Mouse (Mus musculus) cerebellum, postnatal 10 days (tissue): ENCODE results near the gene Ranbp9.
"Not testable (repeated sequence)": the region's sequence is repeated elsewhere in the genome, so short reads cannot be mapped to it uniquely, and the experiment has no call there.

ENCODE experiments used
- DNase-seq, 2 experiments: peaks; one replicate each; pipeline ENCODE4 v3.0.0; 2021; ENCODE audit warnings: mixed read lengths in 2 of 2

Ranbp9 gene

DNA sequence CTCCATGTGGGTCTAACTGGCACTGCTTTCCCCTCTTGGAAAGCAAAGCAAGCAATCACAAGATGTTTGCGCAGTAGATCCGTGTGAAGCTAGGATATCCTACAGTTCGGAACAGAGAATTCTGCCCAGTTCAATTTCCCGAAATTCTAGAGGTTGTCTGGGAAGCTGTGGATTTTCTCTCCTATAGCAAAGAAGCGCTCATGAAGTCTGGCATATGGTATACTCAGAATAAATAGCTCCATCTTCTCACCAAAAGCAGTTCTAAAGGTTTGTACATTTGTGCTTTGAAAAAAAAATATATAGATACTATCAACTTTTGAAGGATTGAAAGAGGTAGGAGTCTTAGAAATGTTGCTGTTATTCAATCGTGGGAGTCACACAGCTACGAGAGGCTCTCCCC is 14.6 kb upstream of the Ranbp9 start:
- DNase-seq, result no peak

DNA sequence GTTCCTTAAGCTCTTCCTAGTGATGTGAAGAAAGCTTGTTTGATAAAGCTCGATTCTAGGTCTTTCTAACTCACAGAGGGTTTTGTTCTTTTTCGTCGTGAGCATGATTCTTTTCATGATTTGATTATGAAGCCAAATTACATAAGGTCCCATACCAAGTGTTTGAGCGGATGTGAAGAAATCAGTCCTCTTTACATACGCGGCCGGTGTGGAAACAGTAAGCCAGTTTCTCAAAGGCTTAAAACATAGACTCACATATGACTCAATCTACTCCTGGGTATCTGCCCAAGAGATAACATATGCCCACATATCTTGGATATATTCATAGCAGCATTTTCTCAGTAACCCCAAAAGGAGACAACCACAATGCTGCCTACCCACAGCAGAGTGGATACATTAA is 12.6 kb upstream of the Ranbp9 start:
- DNase-seq, result no peak

DNA sequence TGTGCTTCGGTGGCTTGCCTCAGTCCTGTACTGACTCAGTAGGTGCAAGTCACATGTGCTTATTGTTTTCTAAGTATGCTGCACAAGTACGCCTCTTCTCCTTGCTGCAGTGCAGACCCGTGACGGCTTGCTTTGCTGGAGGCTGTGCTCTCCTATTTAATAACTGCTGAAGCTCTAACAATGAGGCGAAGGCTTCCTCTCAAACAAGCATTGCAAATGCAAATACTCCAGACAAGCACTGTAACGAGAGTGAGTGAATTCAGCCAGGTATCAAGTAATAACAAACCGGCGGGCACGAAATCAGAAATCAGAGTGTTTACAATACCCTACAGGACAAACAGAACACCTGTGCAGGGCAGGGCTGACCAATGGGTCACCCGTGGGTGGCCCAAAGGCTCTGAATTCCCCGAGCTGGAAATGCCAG is 12.0 kb upstream of the Ranbp9 start:
- no peak for DNase-seq

DNA sequence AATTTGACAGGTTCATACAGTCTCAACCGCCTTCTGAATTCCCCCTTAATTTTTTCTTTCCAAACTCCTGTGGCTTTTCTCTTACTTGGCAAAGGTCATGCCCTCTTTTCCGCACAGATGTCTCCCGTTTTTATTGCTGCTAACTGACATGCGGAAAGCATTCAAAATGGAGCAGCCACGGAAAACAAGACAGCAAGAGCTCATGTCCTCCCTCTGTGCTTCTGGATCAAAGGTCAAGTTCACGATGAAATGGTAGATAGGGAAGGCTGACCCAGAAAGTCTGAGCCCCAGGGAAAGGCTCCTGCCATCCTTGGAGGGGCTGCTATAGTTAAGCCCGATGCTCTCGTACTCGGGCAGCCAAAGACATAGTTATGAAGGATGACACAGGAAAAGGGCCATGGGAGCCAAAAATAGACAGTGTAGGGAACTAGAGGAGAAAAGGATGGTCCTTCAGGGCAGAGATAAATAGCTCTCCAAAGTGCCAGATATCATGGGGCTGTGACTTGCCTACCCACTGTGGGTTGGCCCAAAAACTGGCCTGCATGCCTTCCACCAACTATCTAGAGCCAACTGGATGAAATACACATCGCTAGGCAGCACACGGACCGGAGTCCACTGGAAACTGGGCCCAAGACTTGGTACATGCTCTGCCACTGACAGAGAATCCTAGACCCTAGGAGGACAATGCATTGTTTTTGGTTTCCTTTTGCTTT is 5.6 kb upstream of the Ranbp9 start:
- DNase-seq, result peak; percentile 66 to 77

DNA sequence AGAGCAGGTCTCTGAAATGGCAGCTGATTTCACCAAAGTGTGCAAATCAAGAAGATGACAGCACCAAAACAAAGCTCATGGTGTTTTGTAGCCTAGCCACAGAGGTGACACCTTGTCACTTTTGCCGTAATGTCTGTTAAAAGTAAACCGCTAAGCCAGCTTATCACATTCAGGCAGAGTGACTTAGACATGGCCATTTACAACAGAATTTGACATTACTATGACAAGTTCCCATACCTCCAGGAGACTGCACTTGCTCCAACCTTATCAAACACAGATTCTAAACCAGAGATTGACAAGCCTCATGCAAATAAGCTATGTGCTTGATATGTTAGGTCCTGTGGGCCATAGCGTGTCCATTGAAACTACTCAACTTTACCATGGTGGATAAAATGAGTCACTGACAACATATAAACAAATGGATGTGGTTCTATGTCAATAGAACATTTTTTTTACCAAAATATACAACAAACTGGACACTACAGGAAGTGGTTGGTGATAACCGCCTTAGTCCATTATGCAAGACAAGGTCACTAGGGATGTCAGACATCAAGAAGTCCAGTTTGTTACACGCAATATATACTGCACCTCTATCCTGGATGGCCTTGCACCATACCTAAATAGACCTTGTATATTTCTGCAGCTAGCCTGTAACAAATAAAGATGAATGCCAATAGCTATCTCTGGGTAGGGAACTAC is 4.3 kb upstream of the Ranbp9 start:
- DNase-seq, result no peak

DNA sequence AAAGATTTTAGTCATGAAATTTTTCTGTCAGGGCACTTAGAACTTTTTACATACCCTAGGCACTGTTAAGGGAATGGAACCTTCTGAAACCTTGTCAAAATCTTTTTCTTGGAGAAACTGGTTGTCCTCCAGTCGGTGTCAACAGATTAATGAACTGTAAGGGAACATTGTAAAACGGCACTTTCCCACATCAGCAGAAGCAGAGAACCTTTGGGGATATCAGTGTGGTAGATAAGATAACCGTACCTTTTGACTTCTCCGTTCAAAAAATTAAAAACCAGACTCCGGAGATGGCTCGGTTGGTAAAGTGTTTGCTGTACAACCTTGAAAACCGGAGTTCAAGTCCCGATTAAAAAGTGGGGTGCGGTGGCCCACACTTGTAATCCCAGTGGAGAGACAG is 1.7 kb upstream of the Ranbp9 start:
- no peak for DNase-seq

DNA sequence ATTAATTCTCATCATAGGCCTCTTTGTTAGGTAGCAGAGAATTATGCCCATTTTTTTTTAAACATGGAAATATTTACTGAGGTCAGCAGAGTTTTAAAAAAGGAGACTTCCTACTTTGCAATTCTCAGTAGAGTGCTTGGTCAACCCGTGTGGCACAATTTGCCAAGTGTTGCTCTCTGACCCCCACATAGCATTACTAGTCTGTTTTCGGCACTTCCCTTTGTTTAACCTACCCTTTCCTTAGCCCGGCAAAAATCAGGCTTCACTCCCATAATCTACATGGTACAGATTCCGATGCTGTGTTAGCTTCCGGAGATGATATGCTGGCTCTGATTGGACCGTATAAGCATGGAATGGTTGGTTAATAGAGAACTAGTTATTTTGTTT is 770 bp upstream of the Ranbp9 start:
- DNase-seq, result no peak

DNA sequence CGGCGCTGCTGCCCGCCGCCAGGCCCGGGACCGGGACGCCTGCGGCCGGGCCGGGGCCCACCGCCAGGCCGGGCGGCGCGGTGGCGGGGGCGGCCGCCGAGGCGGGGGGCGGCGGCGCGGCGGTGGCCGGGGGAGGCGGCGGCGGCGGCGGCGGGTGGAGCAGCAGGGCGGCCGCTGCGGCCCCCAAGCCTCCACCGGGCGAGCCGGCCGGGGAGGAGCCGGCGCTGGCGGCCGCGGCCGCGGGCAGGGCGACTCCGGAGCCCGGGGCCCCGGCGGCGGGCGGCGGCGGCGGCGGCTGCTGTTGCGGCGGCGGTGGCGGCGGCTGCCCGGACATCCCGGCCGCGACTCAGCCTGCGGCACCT is 506 bp downstream of the Ranbp9 start:
- no peak for DNase-seq

DNA sequence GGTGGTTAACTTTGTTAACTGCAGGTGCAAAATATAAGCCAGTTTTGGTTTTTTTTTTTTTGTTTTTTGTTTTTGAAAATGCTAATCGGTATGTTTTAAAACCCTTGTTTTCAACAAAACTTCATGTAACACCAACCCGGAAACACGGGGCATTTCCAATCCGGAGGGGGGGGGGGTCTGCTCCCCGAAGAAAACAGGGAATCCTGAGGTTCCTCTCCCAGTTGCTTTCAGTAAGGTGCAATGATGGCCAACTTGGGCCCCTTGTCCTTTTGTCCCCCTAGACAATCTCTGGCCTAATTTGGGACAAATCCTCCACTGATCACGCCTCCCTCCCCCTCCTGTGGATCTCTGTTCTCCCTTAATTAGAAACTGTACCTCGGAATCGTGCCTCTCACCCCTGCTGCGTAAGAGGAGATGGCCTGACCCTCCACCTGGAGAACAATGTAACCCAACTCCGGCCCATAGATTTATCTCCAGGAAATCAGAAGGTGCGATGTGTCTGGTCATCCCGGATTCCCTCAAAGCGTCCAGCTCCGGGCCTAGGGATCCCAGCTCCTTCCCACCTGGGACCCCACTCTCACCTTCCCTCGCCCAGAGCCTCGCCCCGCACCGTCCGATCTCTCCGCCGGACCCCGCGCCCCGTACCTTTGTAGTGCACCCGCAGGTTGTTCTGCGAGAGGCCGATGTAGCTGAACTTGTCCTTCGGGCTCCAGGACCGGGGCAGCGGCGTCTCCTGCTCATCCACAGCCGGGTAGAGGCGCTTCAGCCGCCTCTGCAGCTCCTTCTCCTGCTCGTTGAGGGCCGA is 1.1 kb downstream of the Ranbp9 start:
- peak; percentile 60 to 67 for DNase-seq

DNA sequence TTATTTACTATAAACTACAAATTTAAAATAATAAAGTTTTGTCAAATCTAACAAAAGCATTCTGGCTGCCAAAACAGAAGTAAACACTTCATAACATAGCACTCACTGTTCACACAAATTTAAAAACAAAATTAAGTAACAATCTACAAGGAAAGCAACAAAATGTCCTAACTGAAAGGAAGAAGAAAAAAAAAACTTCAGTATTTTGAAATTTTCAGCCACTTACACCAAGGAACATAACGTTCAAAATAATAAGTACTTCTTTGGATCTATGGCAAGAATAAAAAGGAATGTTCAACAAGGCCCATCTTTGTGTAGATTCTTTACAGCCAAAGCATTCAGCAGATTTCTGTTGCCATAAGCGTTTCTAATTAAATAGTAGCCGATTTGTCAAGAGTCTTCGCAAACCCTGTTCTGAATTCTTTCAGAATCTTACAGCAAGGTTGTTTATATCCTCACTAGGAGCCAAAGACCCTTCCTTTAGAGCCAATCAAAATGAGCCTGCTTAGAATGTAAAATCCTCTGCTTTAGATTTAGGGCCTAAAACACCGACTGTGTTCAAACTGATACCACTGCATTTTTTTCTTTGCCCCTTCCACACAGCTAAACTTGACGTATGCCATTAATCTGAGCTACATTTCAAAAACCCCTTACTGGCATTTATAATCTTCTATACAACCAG is 1.9 kb downstream of the Ranbp9 start:
- no peak for DNase-seq

DNA sequence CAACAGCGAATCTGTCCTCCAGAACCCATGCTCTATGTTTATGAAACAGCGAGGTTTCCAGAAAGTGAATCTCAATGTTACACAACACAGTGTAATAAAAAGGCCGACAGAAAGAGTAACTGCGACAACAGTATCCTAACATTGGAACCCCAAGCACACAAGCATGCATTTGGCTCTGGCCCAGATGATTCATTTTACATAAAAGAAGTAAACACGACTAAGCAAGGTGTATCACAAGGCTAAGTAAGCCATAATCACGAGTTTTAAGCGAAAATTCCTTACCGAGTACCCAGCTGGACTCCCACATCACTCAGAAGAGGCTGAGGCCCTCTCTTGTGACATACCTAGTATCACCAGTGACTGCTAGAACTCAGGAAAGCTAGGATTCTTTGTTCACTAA is 2.5 kb downstream of the Ranbp9 start:
- peak in 1 of 2 experiments; percentile 34 for DNase-seq

DNA sequence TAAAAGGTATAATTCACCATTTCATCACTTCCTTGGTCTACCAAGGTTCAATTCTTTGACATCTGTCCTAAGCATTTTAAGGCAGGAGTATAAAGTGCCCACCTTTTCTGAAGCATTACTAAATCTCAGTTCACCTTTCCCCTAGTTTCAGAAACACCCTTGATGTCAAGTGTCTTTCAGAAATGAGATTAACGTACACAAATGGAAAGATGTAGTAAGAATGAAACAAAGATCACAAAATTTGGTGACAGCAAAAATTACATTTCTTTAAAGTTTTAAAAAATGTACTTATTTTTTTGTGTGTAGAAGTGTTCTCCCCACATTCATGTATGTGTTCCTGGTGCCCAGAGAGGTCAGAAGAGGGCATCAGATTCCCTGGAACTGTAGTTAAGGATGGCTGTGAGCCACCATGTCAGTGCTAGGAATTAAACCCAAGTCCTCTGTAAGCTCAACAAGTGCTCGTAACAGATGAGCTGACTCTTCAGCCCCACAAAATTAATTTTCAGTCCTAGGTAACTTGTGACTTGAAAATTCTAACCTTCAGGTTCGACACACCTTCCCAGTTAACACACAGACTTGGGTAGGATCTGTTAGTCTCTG is 3.9 kb downstream of the Ranbp9 start:
- DNase-seq, result no peak

DNA sequence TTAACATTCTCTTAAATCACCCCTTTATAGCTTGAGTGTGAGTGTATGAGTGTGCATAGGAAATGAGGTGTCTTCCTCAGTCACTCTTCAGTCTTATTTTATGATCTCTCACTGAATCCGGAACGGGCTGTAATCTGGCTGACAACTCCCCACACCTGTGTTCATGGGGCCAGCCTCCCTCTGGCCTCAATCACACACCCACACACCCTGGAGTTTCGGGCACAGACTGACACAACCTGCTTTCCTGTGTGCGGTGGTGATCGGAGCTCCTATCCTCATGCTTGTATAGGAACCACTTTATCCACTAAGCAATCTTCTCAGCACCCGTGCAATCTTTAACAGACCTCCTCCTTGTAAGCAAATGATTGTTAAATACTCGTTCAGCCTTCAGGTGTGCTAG is 4.9 kb downstream of the Ranbp9 start:
- DNase-seq, result no peak

DNA sequence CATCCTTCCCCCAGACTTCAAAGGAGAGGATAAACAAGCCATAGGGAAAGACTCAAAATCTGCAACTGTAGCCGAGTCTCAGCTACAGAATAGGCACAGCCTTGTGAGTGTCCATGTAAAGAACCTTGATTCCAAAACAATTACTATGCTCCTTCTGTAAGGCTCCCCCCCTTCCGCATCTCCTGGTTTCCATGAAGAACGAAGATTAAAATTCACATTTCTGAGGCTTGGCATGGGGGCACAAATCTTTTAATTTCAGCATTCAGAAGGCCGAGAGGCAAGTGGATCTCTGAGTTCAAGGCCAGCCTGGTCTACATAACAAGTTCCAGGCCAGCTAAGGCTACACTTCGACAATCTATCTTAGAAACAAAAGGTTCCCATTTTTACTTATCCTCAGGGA is 6.4 kb downstream of the Ranbp9 start:
- no peak for DNase-seq

DNA sequence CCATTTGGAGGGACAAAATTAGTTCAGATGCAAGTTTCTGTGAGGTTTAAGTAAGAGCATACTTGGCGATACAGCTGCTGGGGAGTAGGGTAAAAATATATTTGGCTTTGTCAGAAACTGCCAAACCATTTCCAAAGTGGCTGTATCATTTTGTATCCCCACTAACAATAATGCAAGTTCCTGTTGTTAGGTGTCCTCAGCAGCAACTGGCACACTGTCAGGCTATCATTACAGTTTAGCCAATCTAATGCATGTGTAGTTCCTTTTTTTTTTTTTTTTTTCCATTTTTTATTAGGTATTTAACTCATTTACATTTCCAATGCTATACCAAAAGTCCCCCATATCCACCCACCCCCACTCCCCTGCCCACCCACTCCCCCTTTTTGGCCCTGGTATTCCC is 9.2 kb downstream of the Ranbp9 start:
- not testable (repeated sequence) for DNase-seq

DNA sequence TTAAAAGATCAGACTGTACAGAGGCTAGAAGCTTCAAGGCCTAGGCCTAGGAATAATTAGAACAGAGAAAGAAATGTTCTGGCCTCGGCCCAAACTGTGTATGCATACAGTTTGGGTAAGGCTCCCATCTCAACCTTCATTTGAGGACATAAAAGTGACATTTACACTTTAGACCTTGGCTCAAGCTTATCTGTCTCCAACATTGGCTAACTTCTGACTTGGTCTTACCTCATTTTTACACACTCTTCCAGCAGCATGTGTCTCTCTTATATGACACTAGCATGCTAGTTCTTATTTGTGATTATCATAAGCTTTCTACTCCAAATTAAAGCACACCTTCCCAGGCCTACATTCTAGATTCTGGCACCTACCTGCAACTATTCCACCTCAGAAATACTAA is 11.5 kb downstream of the Ranbp9 start:
- DNase-seq, result no peak

DNA sequence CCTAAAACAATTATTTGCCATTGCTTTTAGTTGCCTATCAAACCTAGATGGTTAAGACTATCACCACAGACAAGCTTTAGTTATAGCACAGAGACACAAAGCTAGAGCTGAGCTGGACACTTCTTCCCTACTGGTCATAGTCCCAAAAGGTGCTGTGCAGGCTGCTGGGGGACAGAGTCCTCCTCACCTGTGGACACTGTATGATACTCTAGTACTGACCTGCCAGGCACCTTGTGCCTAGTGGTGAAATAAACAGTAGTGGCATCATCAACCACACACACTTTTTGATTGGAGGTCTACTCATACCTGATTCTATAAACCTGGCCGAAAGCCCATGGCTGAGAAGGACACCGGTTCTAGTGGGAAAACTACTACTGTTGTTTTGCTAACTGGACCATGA is 16.5 kb downstream of the Ranbp9 start:
- DNase-seq, result no peak

DNA sequence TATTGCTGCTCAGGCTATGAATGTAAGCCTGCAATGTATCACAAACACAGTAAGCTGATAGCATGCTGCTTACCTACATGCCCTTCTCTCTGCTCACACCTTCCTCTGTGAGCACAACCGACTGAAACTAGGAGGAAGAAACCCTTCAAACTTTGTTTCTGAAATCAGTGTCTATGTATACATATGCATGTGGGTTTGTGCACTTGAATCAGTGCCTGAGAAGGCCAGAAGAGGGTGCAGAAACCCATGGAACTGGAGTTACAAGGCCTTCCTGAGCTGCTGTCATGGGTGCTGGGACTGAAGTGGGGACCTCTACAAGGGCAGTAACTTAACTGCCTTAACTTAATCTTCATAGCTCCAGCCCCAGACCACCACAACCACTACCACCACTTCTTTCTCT is 23.9 kb downstream of the Ranbp9 start:
- no peak for DNase-seq

DNA sequence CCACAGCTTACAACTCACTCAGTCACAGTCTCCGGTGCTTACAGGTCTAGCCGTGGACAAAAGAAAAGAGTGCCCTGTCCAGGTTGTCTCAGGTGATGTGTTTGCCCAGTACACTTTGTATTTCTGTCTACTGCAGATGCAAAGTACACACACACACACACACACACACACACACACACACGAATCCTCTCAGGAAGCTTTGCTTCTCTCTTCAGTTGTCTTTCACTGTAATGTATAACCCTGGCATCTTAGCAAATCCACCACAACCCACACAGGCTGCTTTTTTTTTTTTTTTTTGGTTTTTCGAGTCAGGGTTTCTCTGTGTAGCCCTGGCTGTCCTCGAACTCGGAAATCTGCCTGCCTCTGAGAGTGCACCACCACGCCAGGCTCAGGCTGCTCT is 26.7 kb downstream of the Ranbp9 start:
- DNase-seq, result no peak

DNA sequence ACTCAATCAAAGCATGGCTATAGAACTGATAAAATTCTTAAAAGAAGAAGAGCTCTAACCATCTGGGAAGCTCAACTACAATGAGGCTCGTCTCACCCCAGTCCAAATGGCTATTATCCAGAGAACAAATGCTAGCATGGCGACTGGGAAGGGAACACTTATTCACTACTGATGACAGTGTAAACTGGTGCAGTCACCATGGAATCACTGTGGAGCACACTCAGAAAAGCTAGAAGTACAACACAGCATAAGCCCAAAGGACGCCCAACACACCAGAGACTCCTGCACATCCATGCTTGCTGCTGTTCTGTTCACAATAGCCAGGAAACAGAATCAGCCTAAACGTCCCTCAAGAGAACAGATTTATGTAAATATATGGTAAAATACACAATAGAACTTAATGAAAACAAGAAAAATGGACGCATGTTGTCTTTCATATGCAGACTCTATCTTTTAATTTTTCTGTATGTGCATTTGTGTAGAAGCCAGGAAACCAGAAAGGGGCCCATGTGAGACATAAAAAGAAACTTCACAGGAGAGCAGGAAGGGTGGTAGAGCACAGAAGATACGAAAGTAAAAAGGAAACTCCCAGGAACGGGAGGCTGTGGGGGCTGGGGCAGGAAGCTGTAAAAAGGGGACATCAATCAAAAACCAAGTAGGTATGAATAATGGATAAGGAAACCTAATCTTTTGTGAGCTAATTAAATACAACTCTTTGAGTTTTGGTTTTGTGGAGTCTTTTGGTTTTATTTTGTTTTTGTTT is 28.1 kb downstream of the Ranbp9 start:
- DNase-seq, result peak; percentile 43 to 44

DNA sequence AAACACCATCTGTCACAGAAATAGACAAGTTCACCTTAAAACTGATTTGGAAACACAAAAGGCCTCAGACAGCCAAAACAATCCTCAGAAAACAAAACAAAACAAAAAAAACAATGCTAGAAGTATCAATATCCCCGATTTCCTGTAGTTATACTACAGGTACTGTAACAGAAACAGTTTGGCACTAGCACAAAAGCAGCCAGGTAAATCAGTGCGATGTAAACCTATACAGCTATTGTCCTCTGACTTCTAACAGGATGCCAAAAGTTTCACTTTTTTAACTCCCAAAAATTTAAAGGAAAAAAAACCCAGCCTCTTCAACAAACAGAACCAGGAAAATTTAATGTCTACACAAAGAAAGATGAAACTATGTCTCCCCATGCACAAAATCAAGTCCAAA is 28.9 kb downstream of the Ranbp9 start:
- DNase-seq, result no peak

DNA sequence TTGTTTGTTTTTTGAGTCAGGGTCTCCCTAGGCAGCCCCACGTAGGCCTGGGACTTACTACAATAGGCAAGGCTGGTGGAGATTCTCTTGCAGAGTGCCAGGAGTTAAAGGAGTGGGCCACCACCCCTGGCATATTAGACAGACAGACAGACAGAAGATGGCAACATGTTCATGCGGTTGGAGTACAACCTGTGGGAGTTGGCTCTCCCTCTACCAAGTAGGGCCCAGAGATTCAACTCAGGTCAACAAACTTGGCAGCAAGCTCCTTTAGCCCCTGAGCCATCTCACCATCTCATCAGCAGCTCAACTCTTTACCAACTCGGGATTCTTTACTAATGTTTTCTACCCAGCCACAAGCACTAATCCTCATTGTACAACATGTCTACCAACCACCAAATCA is 30.4 kb downstream of the Ranbp9 start:
- DNase-seq, result no peak
